Mouse (Mus musculus) intestine, postnatal 0 days (tissue): ENCODE results near the gene Nop56. TPM values are rescaled to one million over a fixed set of nuclear protein-coding genes. Genes with fewer than 3 reads are reported as not detected.
A peak's percentile ranks its signal among the peaks of the same experiment; 100 is the strongest.

Source experiments
- ATAC-seq: fragments of 200-750 bp; cut with Nextera tagmentation; 2 replicates; pipeline ENCODE4 v1.8.0; 2017; ENCODE audit warnings: mild to moderate bottlenecking, moderate TSS enrichment, moderate library complexity
- H3K27ac ChIP-seq: fragments of 300-500 bp; sonication (generic); 2 replicates; pipeline ENCODE4 v1.5.1; 2014; ENCODE audit warnings: mild to moderate bottlenecking, low read depth, low read length, moderate library complexity
- H3K27me3 ChIP-seq: fragments of 300-500 bp; sonication (generic); replicated peaks from 2 replicates; pipeline ENCODE4 v1.6.1; 2014; ENCODE audit warnings: low read length, mixed read lengths; ENCODE audit not compliant: control insufficient read depth, insufficient read depth
- H3K36me3 ChIP-seq: fragments of 300-500 bp; sonication (generic); 2 replicates; pipeline ENCODE4 v1.6.1; 2014; ENCODE audit warnings: mild to moderate bottlenecking, moderate library complexity; ENCODE audit not compliant: control insufficient read depth, insufficient read depth
- H3K4me1 ChIP-seq: fragments of 300-500 bp; sonication (generic); replicated peaks from 2 replicates; pipeline ENCODE4 v1.6.1; 2014; ENCODE audit warnings: antibody characterized with exemption, low read length, mixed read lengths; ENCODE audit not compliant: control insufficient read depth, insufficient read depth
- H3K4me2 ChIP-seq: fragments of 300-500 bp; sonication (generic); replicated peaks from 2 replicates; pipeline ENCODE4 v1.6.1; 2014; ENCODE audit warnings: low read depth, mild to moderate bottlenecking, moderate library complexity
- H3K4me3 ChIP-seq: fragments of 300-500 bp; sonication (generic); 2 replicates; pipeline ENCODE4 v1.5.1; 2014; ENCODE audit warnings: low read depth, low read length
- H3K9ac ChIP-seq: fragments of 300-500 bp; sonication (generic); 2 replicates; pipeline ENCODE4 v1.6.1; 2014; ENCODE audit warnings: mild to moderate bottlenecking, low read depth, low read length
- H3K9me3 ChIP-seq: fragments of 300-500 bp; sonication (generic); 2 replicates; pipeline ENCODE4 v1.6.1; 2016; ENCODE audit warnings: mixed run types; ENCODE audit not compliant: control insufficient read depth
- CTCF ChIP-seq: sonication (generic); IDR thresholded peaks from 2 replicates; pipeline ENCODE4 v1.5.1; 2016; ENCODE audit warnings: low read depth, mild to moderate bottlenecking, control low read depth, antibody characterized with exemption, moderate library complexity
- WGBS: fragments of 180-500 bp; shearing (Covaris S2); extraction: QIAGEN DNeasy Blood & Tissue Kit; methylation state at CpG from one replicate; pipeline ENCODE4 v1.1.7; 2014; 5-methylcytosine and 5-hydroxymethylcytosine counted together
- polyA plus RNA-seq: library from polyadenylated mRNA; unstranded; fragments of >200 nt; fragmentation: Nextera tagmentation; extraction: Ambion mirVana; gene quantifications from 2 replicates; pipeline ENCODE4 v1.2.1, GENCODE M21; 2015

Gene Nop56
- polyA plus RNA-seq, 1 experiment from 2014 or later, result 66.5 TPM

DNA sequence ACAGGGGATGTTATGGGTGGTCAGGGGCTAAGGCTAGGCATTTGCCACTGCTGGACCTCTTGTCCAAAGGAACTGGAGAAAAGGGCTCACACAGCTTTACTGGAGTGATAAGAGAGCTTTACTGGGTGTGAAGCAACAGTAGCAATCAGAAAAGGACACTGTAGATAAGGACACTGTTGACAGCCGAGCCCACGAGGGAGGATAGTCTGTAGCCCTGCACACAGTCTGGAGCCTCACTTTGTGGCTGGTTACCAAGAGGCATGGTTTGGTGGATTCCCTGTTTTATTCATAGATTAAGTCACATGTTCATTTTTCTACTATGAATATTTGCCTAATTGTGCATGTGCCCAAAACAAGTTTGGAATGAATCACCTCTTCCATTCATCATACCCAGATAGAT lies 11.8 kb upstream of the Nop56 start:
- no peaks in the 10 kb centered on the region for H3K27me3 ChIP-seq
- no peaks in the 10 kb centered on the region for H3K4me1 ChIP-seq
- H3K4me3 ChIP-seq, result no peak overlapping the region
- no peak overlapping the region for H3K9ac ChIP-seq
- WGBS, result 39% methylated on average over 2 of the region's 2 CpGs
- no peak overlapping the region for H3K4me2 ChIP-seq
- H3K36me3 ChIP-seq, result no peaks in the 10 kb centered on the region
- TF ChIP-seq CTCF, result no peak
- ATAC-seq, result no peak
- H3K27ac ChIP-seq, result no peak overlapping the region
- no peaks in the 10 kb centered on the region for H3K9me3 ChIP-seq

DNA sequence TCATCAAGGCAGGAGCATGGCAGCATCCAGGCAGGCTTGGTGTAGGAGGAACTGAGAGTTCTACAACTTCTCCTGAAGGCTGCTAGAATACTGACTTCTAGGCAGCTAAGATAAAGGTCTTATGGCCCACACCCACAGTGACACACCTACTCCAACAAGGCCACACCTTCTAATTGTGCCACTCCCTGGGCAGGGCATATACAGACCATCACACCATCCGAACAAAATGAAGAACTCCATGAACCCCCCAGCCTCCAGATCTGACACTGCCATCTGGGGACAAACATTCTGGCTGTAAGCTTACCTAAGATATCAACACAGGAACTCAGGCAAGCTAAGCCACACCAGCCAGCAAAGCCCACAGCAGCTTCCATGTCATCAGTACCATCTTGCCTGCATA lies 8.7 kb upstream of the Nop56 start:
- Histone ChIP-seq H3K27ac (no peak overlapping the region), H3K9me3 (no peaks in the 10 kb centered on the region), H3K9ac (no peak overlapping the region), H3K4me2 (no peak overlapping the region), H3K27me3 (no peaks in the 10 kb centered on the region), H3K4me1 (no peaks in the 10 kb centered on the region), H3K36me3 (no peaks in the 10 kb centered on the region), H3K4me3 (no peak overlapping the region)
- WGBS, result 52% methylated on average over 1 of the region's 1 CpGs
- TF ChIP-seq CTCF, result no peak
- no peak for ATAC-seq

DNA sequence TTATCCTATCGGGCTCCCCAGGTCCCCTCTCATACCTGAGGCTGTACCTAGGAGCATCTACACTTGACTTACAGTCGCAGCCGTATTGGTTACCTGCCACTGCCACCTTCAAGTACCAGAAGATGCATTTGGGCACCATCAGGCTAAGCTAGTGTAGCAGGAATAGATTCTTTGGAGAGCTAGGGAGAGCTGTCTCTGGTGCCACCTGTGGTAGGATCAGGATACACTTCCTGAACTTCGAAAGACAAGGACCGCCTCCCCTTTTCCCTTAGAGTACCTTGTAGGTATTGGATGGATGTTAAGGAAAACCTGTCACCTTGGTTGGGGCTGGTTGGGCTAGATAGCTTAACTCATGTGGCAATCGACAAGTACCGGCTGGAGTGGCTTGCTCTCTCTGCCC lies 6.2 kb upstream of the Nop56 start:
- Histone ChIP-seq H3K4me1 (no peaks in the 10 kb centered on the region), H3K36me3 (no peaks in the 10 kb centered on the region), H3K27me3 (no peaks in the 10 kb centered on the region), H3K4me2 (no peak overlapping the region), H3K4me3 (no peak overlapping the region), H3K27ac (no peak overlapping the region), H3K9me3 (no peaks in the 10 kb centered on the region), H3K9ac (no peak overlapping the region)
- peak; percentile 28; the same call in 1 of the 2 replicates for TF ChIP-seq CTCF
- no peak for ATAC-seq
- WGBS, result 62% methylated on average over 7 of the region's 7 CpGs

DNA sequence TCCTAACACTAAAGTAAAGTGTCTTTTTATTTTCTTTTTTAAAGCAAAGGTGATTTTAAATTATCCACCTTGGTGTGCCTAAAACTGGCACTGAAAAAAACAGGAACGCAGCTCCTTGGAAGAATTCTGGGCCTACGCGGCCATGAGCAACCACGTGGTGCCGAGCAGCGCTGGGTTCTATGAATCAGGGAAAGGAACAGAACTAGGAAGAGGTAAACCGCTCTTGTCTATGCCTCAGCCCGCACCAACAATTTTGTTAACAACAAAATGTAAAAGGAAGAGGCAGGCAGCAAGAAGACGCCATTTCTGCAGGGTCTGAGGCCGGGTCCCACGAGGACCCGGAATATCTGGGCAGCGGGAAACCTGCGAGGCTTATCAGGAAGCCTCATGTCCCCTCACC lies 498 bp upstream of the Nop56 start:
- no peak for TF ChIP-seq CTCF
- H3K9me3 ChIP-seq, result no peaks in the 10 kb centered on the region
- H3K27ac ChIP-seq, result peak overlapping the region; percentile 74
- H3K4me1 ChIP-seq, result peaks cover 3% of the 10 kb centered on the region; the same call in 1 of the 2 replicates
- H3K4me3 ChIP-seq, result peak overlapping the region; percentile 61
- H3K4me2 ChIP-seq, result peak overlapping the region; percentile 67
- peak overlapping the region; percentile 71 for H3K9ac ChIP-seq
- peak; percentile 12 for ATAC-seq
- peaks cover 28% of the 10 kb centered on the region for H3K36me3 ChIP-seq
- 2% methylated on average over 14 of the region's 14 CpGs for WGBS
- H3K27me3 ChIP-seq, result no peaks in the 10 kb centered on the region

DNA sequence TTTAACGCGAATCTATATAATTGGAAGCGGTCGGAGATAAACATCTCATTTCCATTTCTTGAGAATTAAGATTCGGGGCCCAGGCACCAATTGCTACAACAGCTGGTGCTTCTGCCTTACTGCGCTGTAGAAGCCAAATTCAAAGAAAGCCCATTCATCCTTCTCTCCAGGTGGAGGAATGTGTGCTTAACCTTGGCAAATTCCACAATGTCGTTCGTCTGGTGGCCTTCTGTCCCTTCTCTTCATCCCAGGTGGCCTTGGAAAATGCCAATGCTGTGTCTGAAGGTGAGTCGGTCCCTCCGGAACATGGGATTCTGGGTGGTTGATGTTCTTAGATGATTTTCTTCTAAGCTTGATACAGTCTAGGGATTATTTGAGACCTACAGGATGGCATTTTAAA lies 632 bp downstream of the Nop56 start:
- Histone ChIP-seq H3K4me1 (peaks cover 3% of the 10 kb centered on the region; the same call in 1 of the 2 replicates), H3K36me3 (peaks cover 35% of the 10 kb centered on the region), H3K9ac (peak overlapping the region; percentile 71), H3K9me3 (no peaks in the 10 kb centered on the region), H3K4me3 (peak overlapping the region; percentile 61), H3K27ac (no peak overlapping the region), H3K4me2 (peak overlapping the region; percentile 67), H3K27me3 (no peaks in the 10 kb centered on the region)
- 0% methylated on average over 10 of the region's 10 CpGs for WGBS
- no peak for TF ChIP-seq CTCF
- no peak for ATAC-seq

DNA sequence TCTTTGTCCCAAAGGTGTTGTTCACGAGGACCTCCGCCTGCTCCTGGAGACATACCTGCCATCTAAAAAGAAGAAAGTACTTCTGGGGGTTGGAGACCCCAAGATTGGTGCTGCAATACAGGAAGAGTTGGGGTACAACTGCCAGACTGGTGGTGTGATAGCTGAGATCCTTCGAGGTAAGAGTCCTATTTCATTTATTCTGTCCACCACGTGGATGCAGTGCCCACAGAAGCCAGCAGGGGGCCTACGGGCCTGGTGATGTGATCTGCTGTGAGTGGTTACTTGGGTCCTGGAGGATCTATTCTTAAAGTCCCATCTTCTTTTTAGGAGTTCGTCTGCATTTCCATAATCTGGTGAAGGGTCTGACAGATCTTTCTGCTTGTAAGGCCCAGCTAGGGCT lies 1.4 kb downstream of the Nop56 start:
- no peak for ATAC-seq
- peak; percentile 81 for TF ChIP-seq CTCF
- Histone ChIP-seq H3K4me1 (peaks cover 3% of the 10 kb centered on the region; the same call in 1 of the 2 replicates), H3K4me2 (peak overlapping the region; percentile 67), H3K9ac (no peak overlapping the region), H3K9me3 (no peaks in the 10 kb centered on the region), H3K36me3 (peaks cover 41% of the 10 kb centered on the region), H3K4me3 (peak overlapping the region; percentile 61), H3K27me3 (no peaks in the 10 kb centered on the region), H3K27ac (no peak overlapping the region; the same call in 1 of the 2 replicates)
- WGBS, result 38% methylated on average over 6 of the region's 6 CpGs

DNA sequence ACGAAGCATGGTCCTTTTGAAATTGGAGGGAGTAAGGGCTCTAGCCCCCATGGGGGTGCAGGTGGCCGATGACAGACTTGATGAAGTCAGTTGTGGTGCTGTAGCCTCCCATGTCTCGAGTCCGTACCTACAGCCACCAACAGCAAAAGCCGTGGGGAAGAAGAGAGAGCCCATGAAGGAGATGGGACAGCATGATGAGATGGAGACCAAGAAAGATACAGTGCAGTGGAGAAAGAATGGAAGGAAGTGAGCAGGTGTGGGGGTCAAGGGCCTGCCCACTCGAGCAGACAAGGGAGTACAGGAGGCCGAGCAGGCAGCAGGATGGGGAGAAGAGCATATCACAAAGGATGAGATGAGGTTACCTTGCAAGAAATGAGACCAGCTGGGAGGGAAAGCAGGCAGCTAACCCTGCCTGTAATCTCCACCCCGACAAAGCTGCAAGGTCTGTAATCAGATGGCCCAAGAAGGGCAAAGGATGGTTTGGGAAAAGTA lies 5.4 kb downstream of the Nop56 start:
- Histone ChIP-seq H3K4me2 (no peak overlapping the region), H3K4me1 (peaks cover 3% of the 10 kb centered on the region; the same call in 1 of the 2 replicates), H3K27ac (no peak overlapping the region), H3K36me3 (peaks cover 55% of the 10 kb centered on the region), H3K27me3 (no peaks in the 10 kb centered on the region), H3K9ac (no peak overlapping the region), H3K4me3 (no peak overlapping the region), H3K9me3 (no peaks in the 10 kb centered on the region)
- 38% methylated on average over 8 of the region's 8 CpGs for WGBS
- ATAC-seq, result no peak
- no peak for TF ChIP-seq CTCF
